Mouse (Mus musculus) olfactory bulb, adult 2 months (tissue): ENCODE results near the gene Tsx.

Source experiments
- CTCF ChIP-seq: fragments of 200-500 bp; IDR thresholded peaks from 2 replicates; pipeline ENCODE4 v1.5.1; 2012; ENCODE audit warnings: low read depth, mild to moderate bottlenecking, low read length, moderate library complexity; ENCODE audit not compliant: insufficient read depth
- POLR2A ChIP-seq: fragments of 200-500 bp; IDR thresholded peaks from 2 replicates; pipeline ENCODE4 v1.6.1; 2012; ENCODE audit warnings: mild to moderate bottlenecking, low read depth, low read length, moderate library complexity; ENCODE audit not compliant: insufficient read depth

DNA sequence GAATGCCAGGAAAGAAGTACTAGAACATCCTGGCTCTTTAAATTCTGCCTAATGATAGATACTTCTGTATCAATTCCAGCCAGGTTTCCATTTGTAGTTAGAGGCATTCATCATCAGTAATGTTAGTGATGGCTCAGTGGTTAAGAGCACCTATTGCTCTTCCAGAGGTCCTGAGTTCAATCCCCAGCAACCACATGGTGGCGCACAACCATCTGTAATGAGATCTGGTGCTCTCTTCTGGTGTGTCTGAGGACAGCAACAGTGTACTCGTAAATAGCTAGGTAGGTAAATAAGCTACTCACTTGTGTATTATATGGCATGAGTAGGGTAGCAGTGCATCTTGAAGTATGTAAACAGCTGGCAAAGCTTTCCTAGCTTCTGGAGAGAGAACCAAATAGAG is 54.7 kb downstream of the Tsx start:
- TF ChIP-seq CTCF = no peak
- TF ChIP-seq POLR2A = no peak
